Mouse (Mus musculus) embryonic facial prominence, embryonic 11.5 days (tissue): ENCODE measurements around the gene Kpnb1. TPM values are rescaled to one million over a fixed set of nuclear protein-coding genes. Genes with fewer than 3 reads are reported as not detected.
A peak's percentile ranks its signal among the peaks of the same experiment; 100 is the strongest.

Experiments used
- ATAC-seq: fragments of 200-750 bp; cut with Nextera tagmentation; replicated peaks from 2 replicates; pipeline ENCODE4 v1.8.0; 2017; ENCODE audit warnings: low read depth; ENCODE audit not compliant: insufficient number of reproducible peaks, low FRiP score, low TSS enrichment
- DNase-seq: peaks from one replicate; pipeline ENCODE4 v3.0.0-alpha.2; 2015; ENCODE audit warnings: low spot score
- H3K27ac ChIP-seq: fragments of 300-500 bp; sonication (generic); replicated peaks from 2 replicates; pipeline ENCODE4 v1.5.1; 2014; ENCODE audit warnings: mild to moderate bottlenecking, low read depth, low read length, control low read depth
- H3K27me3 ChIP-seq: fragments of 300-500 bp; sonication (generic); 2 replicates; pipeline ENCODE4 v1.6.1; 2014; ENCODE audit warnings: mild to moderate bottlenecking, low read length, moderate library complexity, mixed read lengths; ENCODE audit not compliant: control insufficient read depth, insufficient read depth
- H3K36me3 ChIP-seq: fragments of 300-500 bp; sonication (generic); replicated peaks from 2 replicates; pipeline ENCODE4 v1.6.1; 2014; ENCODE audit warnings: low read depth, mild to moderate bottlenecking, low read length, moderate library complexity, mixed read lengths; ENCODE audit not compliant: control insufficient read depth, insufficient read depth
- H3K4me1 ChIP-seq: fragments of 300-500 bp; sonication (generic); 2 replicates; pipeline ENCODE4 v1.6.1; 2014; ENCODE audit warnings: low read length, mixed read lengths; ENCODE audit not compliant: control insufficient read depth, insufficient read depth
- H3K4me2 ChIP-seq: fragments of 300-500 bp; sonication (generic); 2 replicates; pipeline ENCODE4 v1.6.1; 2014; ENCODE audit warnings: low read depth, mild to moderate bottlenecking, control low read depth, low read length, moderate library complexity
- H3K4me3 ChIP-seq: fragments of 300-500 bp; sonication (generic); 2 replicates; pipeline ENCODE4 v1.5.1; 2014; ENCODE audit warnings: low read depth, low read length, control low read depth
- H3K9ac ChIP-seq: fragments of 300-500 bp; sonication (generic); replicated peaks from 2 replicates; pipeline ENCODE4 v1.6.1; 2014; ENCODE audit warnings: mild to moderate bottlenecking, control low read depth, low read length
- H3K9me3 ChIP-seq: fragments of 300-500 bp; sonication (generic); replicated peaks from 2 replicates; pipeline ENCODE4 v1.6.1; 2016; ENCODE audit warnings: mild to moderate bottlenecking, low read length, inconsistent platforms, mixed read lengths; ENCODE audit not compliant: control insufficient read depth
- WGBS: fragments of 180-500 bp; shearing (Covaris S2); extraction: QIAGEN DNeasy Blood & Tissue Kit; methylation state at CpG from one replicate; pipeline ENCODE4 v1.1.7; 2014; 5-methylcytosine and 5-hydroxymethylcytosine counted together
- polyA plus RNA-seq: library from polyadenylated mRNA; unstranded; fragments of >200 nt; fragmentation: Nextera tagmentation; extraction: Ambion mirVana; gene quantifications from 2 replicates; pipeline ENCODE4 v1.2.1, GENCODE M21; 2014

Gene Kpnb1
- polyA plus RNA-seq, 1 experiment from 2014 or later = 103 TPM

- Histone ChIP-seq H3K9me3 (no peaks in the 10 kb centered on the region), H3K27me3 (no peaks in the 10 kb centered on the region), H3K9ac (no peak overlapping the region), H3K36me3 (no peaks in the 10 kb centered on the region), H3K4me3 (no peak overlapping the region), H3K4me1 (peaks cover 7% of the 10 kb centered on the region), H3K4me2 (no peak overlapping the region), H3K27ac (no peak overlapping the region)
- DNase-seq = no peak
- WGBS = 83% methylated on average over 8 of the region's 8 CpGs
- no peak for ATAC-seq
Observed at GRCm38 (mm10) chr11:97147333-97147732, 40.3 kb downstream of the Kpnb1 start.

- H3K9me3 ChIP-seq = no peaks in the 10 kb centered on the region
- no peak for ATAC-seq
- H3K36me3 ChIP-seq = no peaks in the 10 kb centered on the region
- H3K9ac ChIP-seq = no peak overlapping the region
- WGBS = 6% methylated on average over 8 of the region's 8 CpGs
- DNase-seq = peak; percentile 82
- H3K4me3 ChIP-seq = no peak overlapping the region
- no peak overlapping the region for H3K27ac ChIP-seq
- H3K27me3 ChIP-seq = no peaks in the 10 kb centered on the region
- no peak overlapping the region for H3K4me2 ChIP-seq
- H3K4me1 ChIP-seq = peaks cover 7% of the 10 kb centered on the region
Observed at GRCm38 (mm10) chr11:97146724-97147123, 41.0 kb downstream of the Kpnb1 start.

GRCm38 (mm10) chr11:97145951-97146350 lies 41.7 kb downstream of the Kpnb1 start:
- no peaks in the 10 kb centered on the region for H3K9me3 ChIP-seq
- no peak for ATAC-seq
- H3K4me3 ChIP-seq = no peak overlapping the region
- H3K36me3 ChIP-seq = no peaks in the 10 kb centered on the region
- 74% methylated on average over 9 of the region's 9 CpGs for WGBS
- H3K4me1 ChIP-seq = peaks cover 7% of the 10 kb centered on the region
- DNase-seq = no peak
- no peaks in the 10 kb centered on the region for H3K27me3 ChIP-seq
- no peak overlapping the region for H3K27ac ChIP-seq
- no peak overlapping the region for H3K9ac ChIP-seq
- no peak overlapping the region for H3K4me2 ChIP-seq

- DNase-seq = no peak
- Histone ChIP-seq H3K36me3 (no peaks in the 10 kb centered on the region), H3K4me2 (no peak overlapping the region), H3K4me1 (peaks cover 7% of the 10 kb centered on the region), H3K9ac (no peak overlapping the region), H3K27me3 (peaks cover 2% of the 10 kb centered on the region; the same call in 1 of the 2 replicates), H3K9me3 (no peaks in the 10 kb centered on the region), H3K4me3 (no peak overlapping the region), H3K27ac (no peak overlapping the region)
- no peak for ATAC-seq
- WGBS = 83% methylated on average over 2 of the region's 2 CpGs
Observed at GRCm38 (mm10) chr11:97145320-97145719, 42.4 kb downstream of the Kpnb1 start.

GRCm38 (mm10) chr11:97143196-97143900 lies 44.3 kb downstream of the Kpnb1 start:
- H3K36me3 ChIP-seq = no peaks in the 10 kb centered on the region
- 73% methylated on average over 9 of the region's 9 CpGs for WGBS
- ATAC-seq = no peak

GRCm38 (mm10) chr11:97142159-97142608 lies 45.5 kb downstream of the Kpnb1 start:
- WGBS = 73% methylated on average over 8 of the region's 8 CpGs
- peaks cover 19% of the 10 kb centered on the region for H3K27me3 ChIP-seq
- H3K9me3 ChIP-seq = no peaks in the 10 kb centered on the region

More at GRCm38 (mm10) chr11:97143196-97143900, 44.3 kb downstream of the Kpnb1 start:
- peaks cover 11% of the 10 kb centered on the region for H3K4me1 ChIP-seq
- H3K4me2 ChIP-seq = no peak overlapping the region
- H3K27ac ChIP-seq = no peak overlapping the region
- DNase-seq = no peak
- H3K9me3 ChIP-seq = no peaks in the 10 kb centered on the region
- H3K27me3 ChIP-seq = peaks cover 16% of the 10 kb centered on the region
- H3K9ac ChIP-seq = no peak overlapping the region
- H3K4me3 ChIP-seq = no peak overlapping the region

GRCm38 (mm10) chr11:97140811-97141210 lies 46.9 kb downstream of the Kpnb1 start:
- H3K27me3 ChIP-seq = peaks cover 19% of the 10 kb centered on the region
- ATAC-seq = no peak
- H3K36me3 ChIP-seq = no peaks in the 10 kb centered on the region
- no peak overlapping the region for H3K4me3 ChIP-seq
- no peak for DNase-seq
- H3K4me1 ChIP-seq = peaks cover 11% of the 10 kb centered on the region
- H3K4me2 ChIP-seq = no peak overlapping the region
- H3K9me3 ChIP-seq = no peaks in the 10 kb centered on the region
- H3K9ac ChIP-seq = no peak overlapping the region
- H3K27ac ChIP-seq = no peak overlapping the region
- 76% methylated on average over 4 of the region's 4 CpGs for WGBS

More at GRCm38 (mm10) chr11:97142159-97142608, 45.5 kb downstream of the Kpnb1 start:
- H3K4me3 ChIP-seq = no peak overlapping the region
- DNase-seq (no peak), ATAC-seq (no peak)
- peaks cover 11% of the 10 kb centered on the region for H3K4me1 ChIP-seq
- no peak overlapping the region for H3K4me2 ChIP-seq
- H3K27ac ChIP-seq = no peak overlapping the region
- no peak overlapping the region for H3K9ac ChIP-seq
- no peaks in the 10 kb centered on the region for H3K36me3 ChIP-seq

GRCm38 (mm10) chr11:97139256-97139655 lies 48.4 kb downstream of the Kpnb1 start:
- 0 out of 2 replicates have a peak, but pooled peaks have one; percentile 12 for ATAC-seq
- no peak overlapping the region for H3K27ac ChIP-seq
- peaks cover 19% of the 10 kb centered on the region for H3K27me3 ChIP-seq
- H3K4me2 ChIP-seq = peak overlapping the region; percentile 83
- peaks cover 11% of the 10 kb centered on the region for H3K4me1 ChIP-seq
- H3K36me3 ChIP-seq = no peaks in the 10 kb centered on the region
- H3K9me3 ChIP-seq = no peaks in the 10 kb centered on the region
- H3K9ac ChIP-seq = peak overlapping the region; percentile 47
- H3K4me3 ChIP-seq = peak overlapping the region; percentile 35
- 12% methylated on average over 10 of the region's 15 CpGs for WGBS
- no peak for DNase-seq
